Mouse (Mus musculus) inflammation-experienced regulatory T-cells (primary cell): ENCODE data around the gene Mical2. TPM values are rescaled to one million over a fixed set of nuclear protein-coding genes. Genes with fewer than 3 reads are reported as not detected.

ENCODE experiments used
- polyA plus RNA-seq, 2 experiments: library from polyadenylated mRNA; unstranded; fragments of 100-300 nt; shearing (Covaris generic); gene quantifications; one replicate each; pipeline ENCODE4 v1.2.1; 2017

Gene Mical2
- polyA plus RNA-seq, result 1 to 10 TPM; 2.3 to 2.5 TPM

DNA sequence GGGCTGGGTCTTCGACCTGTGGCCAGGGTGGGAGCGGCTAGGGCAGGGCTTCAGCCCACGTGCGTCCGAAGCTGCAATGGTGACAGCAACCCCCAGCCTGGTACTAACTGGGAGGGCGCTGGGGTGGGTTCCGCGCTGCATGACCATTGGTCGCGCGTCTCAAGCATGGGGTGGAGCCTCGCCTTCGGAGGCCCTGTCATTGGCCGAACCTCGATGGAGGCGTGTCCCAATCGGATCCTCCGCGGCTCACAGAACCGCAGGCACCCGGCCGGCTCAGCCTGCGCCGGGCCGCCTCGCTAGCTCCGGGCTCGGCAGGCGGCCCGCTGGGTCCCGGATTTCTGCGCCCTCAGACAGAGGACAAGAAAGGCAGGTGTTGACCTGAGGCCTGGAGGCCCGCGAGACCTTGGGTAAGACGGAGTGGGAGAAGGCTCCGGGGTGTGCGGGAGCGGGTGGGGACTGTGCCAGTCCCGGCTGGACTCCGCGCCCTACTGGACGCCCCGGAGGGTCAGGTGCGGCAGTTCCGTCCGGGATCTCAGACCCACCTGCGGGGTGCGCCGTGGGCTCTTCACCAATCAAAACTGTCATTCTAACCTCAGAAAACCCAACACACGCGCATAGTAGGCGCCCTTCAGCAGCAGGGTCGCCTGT is at the start of gene Mical2:
TSS of gene Mical2 (plus strand) at position 242 of the 648 bp plus-strand sequence.

DNA sequence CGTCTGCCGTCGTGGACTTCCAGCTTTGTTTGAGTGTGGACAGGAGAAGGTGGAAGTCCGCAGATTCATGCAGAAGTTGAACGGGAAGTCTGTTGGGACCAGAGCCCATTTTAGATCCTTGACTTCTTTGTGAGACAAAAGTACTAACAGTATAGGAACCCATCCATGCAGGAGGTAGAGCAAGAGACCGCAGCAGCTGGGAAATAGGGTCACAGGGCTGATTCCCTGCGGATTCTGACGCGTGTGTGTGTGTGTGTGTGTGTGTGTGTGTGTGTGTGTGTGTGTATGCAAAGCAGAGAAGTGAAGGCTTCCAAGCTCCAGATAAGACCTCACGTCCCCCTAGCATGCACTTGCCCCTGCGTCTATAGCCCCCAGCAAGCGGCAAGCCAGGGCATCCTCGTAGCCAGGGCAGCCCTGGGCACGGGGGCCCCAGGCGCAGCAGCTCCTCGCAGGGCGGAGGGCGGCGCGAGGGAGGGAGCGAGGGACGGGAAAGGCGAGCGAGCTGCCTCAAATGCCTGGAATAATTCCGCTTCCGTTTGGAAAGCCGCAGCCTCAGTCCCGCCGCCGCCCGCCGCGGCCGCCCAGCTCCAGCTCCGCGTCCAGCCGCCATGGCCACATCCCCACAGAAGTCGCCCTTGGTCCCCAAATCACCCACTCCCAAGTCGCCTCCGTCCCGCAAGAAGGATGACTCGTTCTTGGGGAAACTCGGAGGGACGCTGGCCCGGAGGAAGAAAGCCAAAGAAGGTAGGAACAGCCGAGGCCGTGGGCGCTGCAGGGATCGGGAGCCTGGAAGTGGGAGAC is 201.9 kb downstream of the Mical2 start, which contains the start of gene Parva:
TSS of gene Parva (plus strand) at position 149 of the 801 bp plus-strand sequence.

Other genes with a start within 250 kb of the Mical2 start
- gene Usp47, start 202.4 kb upstream of the Mical2 start, polyA plus RNA-seq, result 10 to 100 TPM; 61.1 to 73.2 TPM
- gene Dkk3, start 66.8 kb upstream of the Mical2 start, polyA plus RNA-seq, result 1 to 10 TPM in 1 of 2 experiments, not detected in 1; 1.7 TPM
- under 1 TPM; 0.48 to 0.66 TPM for gene Parva, start 201.6 kb downstream of the Mical2 start, polyA plus RNA-seq